Mouse (Mus musculus): ENCODE measurements around the gene Vcam1.

DNA sequence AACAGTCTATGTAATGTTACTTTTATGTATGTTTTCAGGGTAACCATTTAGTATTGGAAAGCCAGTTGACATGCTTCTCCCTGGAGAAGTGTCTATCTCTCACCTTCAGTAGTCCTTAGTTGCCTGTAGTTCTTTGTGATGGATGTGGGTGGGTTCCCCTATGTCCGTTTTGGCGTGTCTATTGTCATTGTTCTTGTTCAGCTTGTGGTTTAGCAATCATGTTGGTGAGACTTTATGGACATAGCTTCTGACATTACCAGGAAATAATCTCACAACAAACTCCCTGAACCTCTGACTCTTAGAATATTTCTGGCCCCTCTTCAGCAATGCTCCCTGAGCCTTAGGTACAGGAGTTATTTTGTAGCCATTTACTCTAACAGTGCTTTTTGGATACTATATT is 38.6 kb upstream of the Vcam1 start:
- no peak for TF ChIP-seq CHD2 (IDR thresholded peaks at IDR 0.05; ENCODE audit: low read depth, low read length)
- TF ChIP-seq HCFC1 (IDR thresholded peaks at IDR 0.05; ENCODE audit: borderline replicate concordance, insufficient read depth, low read length), result no peak
